Mouse (Mus musculus): ENCODE data around the gene Rhbdf1. TPM values are rescaled to one million over a fixed set of nuclear protein-coding genes. Genes with fewer than 3 reads are reported as not detected.

The Rhbdf1 gene
- polyA plus RNA-seq, 1 experiment from 2014 or later, result 26.2 TPM

- H3K27me3 ChIP-seq (ENCODE audit: low read depth, poor library complexity, severe bottlenecking), result no peaks in the 10 kb centered on the region
- WGBS, result 88% methylated on average over 2 of the region's 2 CpGs
- DNase-seq (ENCODE audit: low spot score), result no peak
- no peak overlapping the region for H3K27ac ChIP-seq (replicated peaks)
- no peaks in the 10 kb centered on the region for H3K9me3 ChIP-seq (replicated peaks)
- peaks cover 100% of the 10 kb centered on the region for H3K36me3 ChIP-seq
- no peak overlapping the region for H3K4me3 ChIP-seq
- H3K4me1 ChIP-seq, result no peaks in the 10 kb centered on the region
These were observed 14.0 kb upstream of the Rhbdf1 start for GRCm38 (mm10) chr11:32236132-32236531.

GRCm38 (mm10) chr11:32235646-32236045 lies 13.5 kb upstream of the Rhbdf1 start:
- DNase-seq (ENCODE audit: low spot score), result no peak
- peaks cover 100% of the 10 kb centered on the region for H3K36me3 ChIP-seq
- no peak overlapping the region for H3K27ac ChIP-seq (replicated peaks)
- H3K4me1 ChIP-seq, result no peaks in the 10 kb centered on the region
- no peaks in the 10 kb centered on the region for H3K9me3 ChIP-seq (replicated peaks)
- H3K27me3 ChIP-seq (ENCODE audit: low read depth, poor library complexity, severe bottlenecking), result no peaks in the 10 kb centered on the region
- WGBS, result 86% methylated on average over 3 of the region's 3 CpGs
- H3K4me3 ChIP-seq, result no peak overlapping the region

GRCm38 (mm10) chr11:32234816-32235485 lies 12.9 kb upstream of the Rhbdf1 start:
- peaks cover 100% of the 10 kb centered on the region for H3K36me3 ChIP-seq
- no peak for DNase-seq (ENCODE audit: low spot score)
- no peaks in the 10 kb centered on the region for H3K27me3 ChIP-seq (ENCODE audit: low read depth, poor library complexity, severe bottlenecking)
- no peaks in the 10 kb centered on the region for H3K4me1 ChIP-seq
- no peak overlapping the region for H3K27ac ChIP-seq (replicated peaks)
- 95% methylated on average over 6 of the region's 6 CpGs for WGBS
- no peaks in the 10 kb centered on the region for H3K9me3 ChIP-seq (replicated peaks)
- no peak overlapping the region for H3K4me3 ChIP-seq

- Histone ChIP-seq H3K4me1 (no peaks in the 10 kb centered on the region), H3K27ac (replicated peaks) (no peak overlapping the region), H3K9me3 (replicated peaks) (no peaks in the 10 kb centered on the region), H3K4me3 (no peak overlapping the region), H3K36me3 (peaks cover 100% of the 10 kb centered on the region), H3K27me3 (ENCODE audit: low read depth, poor library complexity, severe bottlenecking) (no peaks in the 10 kb centered on the region)
- 93% methylated on average over 3 of the region's 3 CpGs for WGBS
- DNase-seq (ENCODE audit: low spot score), result no peak
These were observed 11.8 kb upstream of the Rhbdf1 start for GRCm38 (mm10) chr11:32233895-32234294.

- no peak overlapping the region for H3K4me3 ChIP-seq
- H3K27ac ChIP-seq (replicated peaks), result no peak overlapping the region
- H3K36me3 ChIP-seq, result peaks cover 99% of the 10 kb centered on the region
- DNase-seq (ENCODE audit: low spot score), result no peak
- H3K4me1 ChIP-seq, result no peaks in the 10 kb centered on the region
- H3K27me3 ChIP-seq (ENCODE audit: low read depth, poor library complexity, severe bottlenecking), result no peaks in the 10 kb centered on the region
- 89% methylated on average over 10 of the region's 10 CpGs for WGBS
- no peaks in the 10 kb centered on the region for H3K9me3 ChIP-seq (replicated peaks)
These were observed 10.7 kb upstream of the Rhbdf1 start for GRCm38 (mm10) chr11:32232848-32233247.

GRCm38 (mm10) chr11:32231125-32231524 lies 9.0 kb upstream of the Rhbdf1 start:
- H3K27me3 ChIP-seq (ENCODE audit: low read depth, poor library complexity, severe bottlenecking), result no peaks in the 10 kb centered on the region
- H3K4me1 ChIP-seq, result peaks cover 16% of the 10 kb centered on the region
- H3K36me3 ChIP-seq, result peaks cover 81% of the 10 kb centered on the region
- H3K27ac ChIP-seq (replicated peaks), result no peak overlapping the region
- H3K9me3 ChIP-seq (replicated peaks), result no peaks in the 10 kb centered on the region
- no peak overlapping the region for H3K4me3 ChIP-seq
- DNase-seq (ENCODE audit: low spot score), result no peak
- 83% methylated on average over 2 of the region's 2 CpGs for WGBS

- 94% methylated on average over 4 of the region's 4 CpGs for WGBS
- Histone ChIP-seq H3K4me3 (no peak overlapping the region), H3K4me1 (peaks cover 24% of the 10 kb centered on the region), H3K27me3 (ENCODE audit: low read depth, poor library complexity, severe bottlenecking) (peaks cover 2% of the 10 kb centered on the region; the same call in 1 of the 2 replicates), H3K36me3 (peaks cover 72% of the 10 kb centered on the region), H3K27ac (replicated peaks) (no peak overlapping the region), H3K9me3 (replicated peaks) (no peaks in the 10 kb centered on the region)
- DNase-seq (ENCODE audit: low spot score), result no peak
These were observed 8.1 kb upstream of the Rhbdf1 start for GRCm38 (mm10) chr11:32230220-32230619.

- H3K4me1 ChIP-seq, result peaks cover 33% of the 10 kb centered on the region
- no peak overlapping the region for H3K4me3 ChIP-seq
- peaks cover 20% of the 10 kb centered on the region; the same call in 1 of the 2 replicates for H3K27me3 ChIP-seq (ENCODE audit: low read depth, poor library complexity, severe bottlenecking)
- 90% methylated on average over 3 of the region's 3 CpGs for WGBS
- H3K27ac ChIP-seq (replicated peaks), result no peak overlapping the region
- DNase-seq (ENCODE audit: low spot score), result no peak
- peaks cover 54% of the 10 kb centered on the region for H3K36me3 ChIP-seq
- H3K9me3 ChIP-seq (replicated peaks), result no peaks in the 10 kb centered on the region
These were observed 6.3 kb upstream of the Rhbdf1 start for GRCm38 (mm10) chr11:32228292-32228845.

GRCm38 (mm10) chr11:32227555-32227954 lies 5.5 kb upstream of the Rhbdf1 start:
- no peak overlapping the region; the same call in 1 of the 2 replicates for H3K27ac ChIP-seq (replicated peaks)
- WGBS, result 92% methylated on average over 9 of the region's 9 CpGs

GRCm38 (mm10) chr11:32227041-32227440 lies 4.9 kb upstream of the Rhbdf1 start:
- H3K36me3 ChIP-seq, result peaks cover 41% of the 10 kb centered on the region
- 46% methylated on average over 1 of the region's 1 CpGs for WGBS
- no peaks in the 10 kb centered on the region for H3K9me3 ChIP-seq (replicated peaks)
- DNase-seq (ENCODE audit: low spot score), result no peak
- H3K27ac ChIP-seq (replicated peaks), result peak overlapping the region; percentile 92
- H3K4me1 ChIP-seq, result peaks cover 43% of the 10 kb centered on the region
- H3K4me3 ChIP-seq, result peak overlapping the region; percentile 85
- peaks cover 34% of the 10 kb centered on the region for H3K27me3 ChIP-seq (ENCODE audit: low read depth, poor library complexity, severe bottlenecking)

More at GRCm38 (mm10) chr11:32227555-32227954, 5.5 kb upstream of the Rhbdf1 start:
- H3K27me3 ChIP-seq (ENCODE audit: low read depth, poor library complexity, severe bottlenecking), result peaks cover 29% of the 10 kb centered on the region
- no peaks in the 10 kb centered on the region for H3K9me3 ChIP-seq (replicated peaks)
- peaks cover 46% of the 10 kb centered on the region for H3K36me3 ChIP-seq
- DNase-seq (ENCODE audit: low spot score), result no peak
- H3K4me3 ChIP-seq, result peak overlapping the region; percentile 85; the same call in 1 of the 2 replicates
- peaks cover 38% of the 10 kb centered on the region for H3K4me1 ChIP-seq

GRCm38 (mm10) chr11:32226124-32226871 lies 4.2 kb upstream of the Rhbdf1 start, which contains the start of gene Mpg:
TSS of gene Mpg (plus strand) at chr11:32226505.
- H3K4me3 ChIP-seq, result peak within 1 kb of the TSS; percentile 85
- peaks cover 33% of the 10 kb centered on the region for H3K36me3 ChIP-seq
- peak within 1 kb of the TSS; percentile 92 for H3K27ac ChIP-seq (replicated peaks)
- H3K9me3 ChIP-seq (replicated peaks), result no peaks in the 10 kb centered on the region
- 4% methylated on average over 47 of the region's 47 CpGs for WGBS
- H3K27me3 ChIP-seq (ENCODE audit: low read depth, poor library complexity, severe bottlenecking), result peaks cover 34% of the 10 kb centered on the region
- peak; percentile 89 for DNase-seq (ENCODE audit: low spot score)
- H3K4me1 ChIP-seq, result peaks cover 50% of the 10 kb centered on the region

GRCm38 (mm10) chr11:32225222-32226104 lies 3.4 kb upstream of the Rhbdf1 start:
- peaks cover 59% of the 10 kb centered on the region for H3K4me1 ChIP-seq
- peaks cover 25% of the 10 kb centered on the region for H3K36me3 ChIP-seq
- no peak for DNase-seq (ENCODE audit: low spot score)
- peak overlapping the region; percentile 92; the same call in 1 of the 2 replicates for H3K27ac ChIP-seq (replicated peaks)
- 0 out of 2 replicates have a peak overlapping the region, but pooled peaks have one; percentile 7 for H3K4me3 ChIP-seq
- H3K27me3 ChIP-seq (ENCODE audit: low read depth, poor library complexity, severe bottlenecking), result peaks cover 41% of the 10 kb centered on the region
- 73% methylated on average over 7 of the region's 7 CpGs for WGBS
- H3K9me3 ChIP-seq (replicated peaks), result no peaks in the 10 kb centered on the region

All from midbrain, embryonic 10.5 days (tissue).